Mouse (Mus musculus): ENCODE measurements around the gene Clk3. TPM values are rescaled to one million over a fixed set of nuclear protein-coding genes. Genes with fewer than 3 reads are reported as not detected.

The Clk3 gene
- polyA plus RNA-seq, 1 experiment, result 149 TPM

GRCm38 (mm10) chr9:57806066-57806481 lies 40.4 kb upstream of the Clk3 start:
- Histone ChIP-seq H3K4me1 (ENCODE audit: control insufficient read depth, insufficient read depth, low read length) (peaks cover 3% of the 10 kb centered on the region), H3K4me3 (replicated peaks; ENCODE audit: control insufficient read depth, low read depth, low read length) (no peak overlapping the region), H3K27ac (ENCODE audit: control insufficient read depth, insufficient read depth, low read depth, low read length, poor library complexity) (0 out of 2 replicates have a peak overlapping the region, but pooled peaks have one; percentile 7)
- WGBS, result 29% methylated on average over 1 of the region's 1 CpGs
- TF ChIP-seq POLR2A (IDR thresholded peaks at IDR 0.05; ENCODE audit: borderline replicate concordance, control insufficient read depth, low read depth, low read length) (no peak), CTCF (IDR thresholded peaks at IDR 0.05; ENCODE audit: control insufficient read depth, insufficient read depth, low read length) (no peak)

GRCm38 (mm10) chr9:57805087-57805737 lies 39.6 kb upstream of the Clk3 start:
- peaks cover 4% of the 10 kb centered on the region for H3K4me1 ChIP-seq (ENCODE audit: control insufficient read depth, insufficient read depth, low read length)
- H3K27ac ChIP-seq (ENCODE audit: control insufficient read depth, insufficient read depth, low read depth, low read length, poor library complexity), result no peak overlapping the region
- 24% methylated on average over 10 of the region's 10 CpGs for WGBS
- no peak overlapping the region for H3K4me3 ChIP-seq (replicated peaks; ENCODE audit: control insufficient read depth, low read depth, low read length)
- no peak for TF ChIP-seq POLR2A (IDR thresholded peaks at IDR 0.05; ENCODE audit: borderline replicate concordance, control insufficient read depth, low read depth, low read length)

GRCm38 (mm10) chr9:57803839-57804238 lies 38.2 kb upstream of the Clk3 start:
- 75% methylated on average over 4 of the region's 4 CpGs for WGBS
- TF ChIP-seq CTCF (IDR thresholded peaks at IDR 0.05; ENCODE audit: control insufficient read depth, insufficient read depth, low read length) (no peak), POLR2A (IDR thresholded peaks at IDR 0.05; ENCODE audit: borderline replicate concordance, control insufficient read depth, low read depth, low read length) (no peak)
- Histone ChIP-seq H3K4me1 (ENCODE audit: control insufficient read depth, insufficient read depth, low read length) (peaks cover 4% of the 10 kb centered on the region), H3K4me3 (replicated peaks; ENCODE audit: control insufficient read depth, low read depth, low read length) (no peak overlapping the region), H3K27ac (ENCODE audit: control insufficient read depth, insufficient read depth, low read depth, low read length, poor library complexity) (no peak overlapping the region)

- 38% methylated on average over 3 of the region's 3 CpGs for WGBS
- peaks cover 4% of the 10 kb centered on the region for H3K4me1 ChIP-seq (ENCODE audit: control insufficient read depth, insufficient read depth, low read length)
- TF ChIP-seq CTCF (IDR thresholded peaks at IDR 0.05; ENCODE audit: control insufficient read depth, insufficient read depth, low read length) (no peak), POLR2A (IDR thresholded peaks at IDR 0.05; ENCODE audit: borderline replicate concordance, control insufficient read depth, low read depth, low read length) (no peak)
- H3K4me3 ChIP-seq (replicated peaks; ENCODE audit: control insufficient read depth, low read depth, low read length), result no peak overlapping the region
- no peak overlapping the region for H3K27ac ChIP-seq (ENCODE audit: control insufficient read depth, insufficient read depth, low read depth, low read length, poor library complexity)
Measured at GRCm38 (mm10) chr9:57803047-57803446, 37.4 kb upstream of the Clk3 start.

- Histone ChIP-seq H3K27ac (ENCODE audit: control insufficient read depth, insufficient read depth, low read depth, low read length, poor library complexity) (no peak overlapping the region), H3K4me3 (replicated peaks; ENCODE audit: control insufficient read depth, low read depth, low read length) (no peak overlapping the region), H3K4me1 (ENCODE audit: control insufficient read depth, insufficient read depth, low read length) (peaks cover 2% of the 10 kb centered on the region)
- WGBS, result 58% methylated on average over 9 of the region's 9 CpGs
- TF ChIP-seq POLR2A (IDR thresholded peaks at IDR 0.05; ENCODE audit: borderline replicate concordance, control insufficient read depth, low read depth, low read length) (no peak), CTCF (IDR thresholded peaks at IDR 0.05; ENCODE audit: control insufficient read depth, insufficient read depth, low read length) (no peak)
Measured at GRCm38 (mm10) chr9:57800325-57800975, 34.8 kb upstream of the Clk3 start.

- Histone ChIP-seq H3K4me1 (ENCODE audit: control insufficient read depth, insufficient read depth, low read length) (peaks cover 2% of the 10 kb centered on the region), H3K27ac (ENCODE audit: control insufficient read depth, insufficient read depth, low read depth, low read length, poor library complexity) (no peak overlapping the region), H3K4me3 (replicated peaks; ENCODE audit: control insufficient read depth, low read depth, low read length) (no peak overlapping the region)
- TF ChIP-seq CTCF (IDR thresholded peaks at IDR 0.05; ENCODE audit: control insufficient read depth, insufficient read depth, low read length), result no peak
- no peak for TF ChIP-seq POLR2A (IDR thresholded peaks at IDR 0.05; ENCODE audit: borderline replicate concordance, control insufficient read depth, low read depth, low read length)
- WGBS, result 54% methylated on average over 10 of the region's 10 CpGs
Measured at GRCm38 (mm10) chr9:57798725-57799253, 33.1 kb upstream of the Clk3 start.

GRCm38 (mm10) chr9:57797456-57797855 lies 31.8 kb upstream of the Clk3 start:
- Histone ChIP-seq H3K27ac (ENCODE audit: control insufficient read depth, insufficient read depth, low read depth, low read length, poor library complexity) (no peak overlapping the region), H3K4me3 (replicated peaks; ENCODE audit: control insufficient read depth, low read depth, low read length) (no peak overlapping the region), H3K4me1 (ENCODE audit: control insufficient read depth, insufficient read depth, low read length) (peaks cover 2% of the 10 kb centered on the region)
- TF ChIP-seq POLR2A (IDR thresholded peaks at IDR 0.05; ENCODE audit: borderline replicate concordance, control insufficient read depth, low read depth, low read length), result no peak
- no peak for TF ChIP-seq CTCF (IDR thresholded peaks at IDR 0.05; ENCODE audit: control insufficient read depth, insufficient read depth, low read length)
- WGBS, result 85% methylated on average over 8 of the region's 8 CpGs

- WGBS, result 7% methylated on average over 3 of the region's 3 CpGs
- Histone ChIP-seq H3K27ac (ENCODE audit: control insufficient read depth, insufficient read depth, low read depth, low read length, poor library complexity) (no peak overlapping the region), H3K4me3 (replicated peaks; ENCODE audit: control insufficient read depth, low read depth, low read length) (no peak overlapping the region), H3K4me1 (ENCODE audit: control insufficient read depth, insufficient read depth, low read length) (peaks cover 3% of the 10 kb centered on the region; the same call in 1 of the 2 replicates)
- TF ChIP-seq CTCF (IDR thresholded peaks at IDR 0.05; ENCODE audit: control insufficient read depth, insufficient read depth, low read length) (no peak), POLR2A (IDR thresholded peaks at IDR 0.05; ENCODE audit: borderline replicate concordance, control insufficient read depth, low read depth, low read length) (no peak)
Measured at GRCm38 (mm10) chr9:57789733-57790132, 24.1 kb upstream of the Clk3 start.

Measured in bone marrow, adult 2 months (tissue).